Mouse (Mus musculus): ENCODE measurements around the gene Dlx2.

DNA sequence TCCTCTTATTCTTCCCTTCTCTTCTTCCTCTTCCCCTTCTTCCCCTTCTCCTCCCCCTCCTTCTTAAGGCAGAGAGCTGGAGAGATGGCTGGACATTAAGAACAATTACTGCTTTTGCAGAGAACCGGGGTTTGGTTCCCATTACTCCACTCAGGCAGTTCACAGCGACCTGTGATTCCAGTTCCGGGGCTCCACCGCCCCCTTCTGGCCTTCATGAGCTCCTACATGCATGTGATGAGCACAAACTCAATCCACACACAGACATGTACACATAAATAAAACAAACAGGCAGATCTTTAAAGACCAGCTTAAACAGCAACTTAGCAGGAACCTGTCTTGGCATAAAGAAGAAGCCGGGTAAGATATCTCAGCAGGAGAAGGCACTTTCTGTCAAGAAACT lies 9.5 kb upstream of the Dlx2 start:
- no peak for TF ChIP-seq POLR2A (IDR thresholded peaks at IDR 0.05; ENCODE audit: borderline replicate concordance, low read depth, low read length)
- TF ChIP-seq CTCF (IDR thresholded peaks at IDR 0.05; ENCODE audit: low read depth, low read length) = no peak

Data from bone marrow macrophage, adult 2 months (primary cell).